Mouse (Mus musculus) bone marrow macrophage, adult 2 months (primary cell): ENCODE measurements around the gene Ttll12.

Experiments used
- CTCF ChIP-seq: IDR thresholded peaks from 2 replicates; pipeline ENCODE4 v1.5.1; 2012; ENCODE audit warnings: low read depth, mild to moderate bottlenecking, low read length, moderate library complexity
- POLR2A ChIP-seq: IDR thresholded peaks from 2 replicates; pipeline ENCODE4 v1.6.1; 2012; ENCODE audit warnings: mild to moderate bottlenecking, low read depth, low read length, borderline replicate concordance

- TF ChIP-seq CTCF: no peak
- no peak for TF ChIP-seq POLR2A
These were observed 32.2 kb downstream of the Ttll12 start for GRCm38 (mm10) chr15:83562626-83563270.
